Mouse (Mus musculus) heart, postnatal 25 days (tissue): ENCODE measurements around the gene Acss1. TPM values are rescaled to one million over a fixed set of nuclear protein-coding genes. Genes with fewer than 3 reads are reported as not detected.
A peak's percentile ranks its signal among the peaks of the same experiment; 100 is the strongest.

Experiments used
- DNase-seq: peaks from one replicate; pipeline ENCODE4 v3.0.0; 2022; ENCODE audit warnings: low spot score
- intact Hi-C: fragments of 180-260 bp; cut with DNase I; formaldehyde crosslinking; loops from one replicate; pipeline ENCODE4 v1.15.1; 2025
- total RNA-seq, 2 experiments: library from RNA; stranded (reverse); gene quantifications; 2 replicates each; pipeline ENCODE4 v1.2.3; 2021

Gene Acss1
- total RNA-seq, 2 experiments from 2014 or later = 217 to 247 TPM

- intact Hi-C loops = loop anchor here (5.0 kb wide), 1 partner anchor 120 kb away; the partner anchor contains the start of gene Pygb
- DNase-seq = no peak
Measured at GRCm38 (mm10) chr2:150667065-150667819, 1.1 kb downstream of the Acss1 start.

- no peak for DNase-seq
- intact Hi-C loops = loop anchor here (5.0 kb wide), 1 partner anchor 121 kb away; the partner anchor contains the start of gene Pygb
Measured at GRCm38 (mm10) chr2:150666723-150667064, 1.6 kb downstream of the Acss1 start.

GRCm38 (mm10) chr2:150665534-150666451 lies 2.5 kb downstream of the Acss1 start:
- DNase-seq = no peak
- intact Hi-C loops = loop anchor here (5.0 kb wide), 1 partner anchor 122 kb away; the partner anchor contains the start of gene Pygb

GRCm38 (mm10) chr2:150665006-150665405 lies 3.3 kb downstream of the Acss1 start:
- intact Hi-C loops = loop anchor here (5.0 kb wide), 1 partner anchor 122 kb away; the partner anchor contains the start of gene Pygb
- DNase-seq = no peak

- intact Hi-C loops = no loop called here
Measured at GRCm38 (mm10) chr2:150664152-150664920, 4.0 kb downstream of the Acss1 start.

GRCm38 (mm10) chr2:150663255-150663654 lies 5.0 kb downstream of the Acss1 start:
- DNase-seq = no peak
- intact Hi-C loops = no loop called here

More at GRCm38 (mm10) chr2:150664152-150664920, 4.0 kb downstream of the Acss1 start:
- DNase-seq = no peak

- intact Hi-C loops = no loop called here
- DNase-seq = no peak
Measured at GRCm38 (mm10) chr2:150662007-150662406, 6.3 kb downstream of the Acss1 start.

- DNase-seq = no peak
Measured at GRCm38 (mm10) chr2:150660668-150661451, 7.4 kb downstream of the Acss1 start.

GRCm38 (mm10) chr2:150660049-150660448 lies 8.3 kb downstream of the Acss1 start:
- intact Hi-C loops = no loop called here
- no peak for DNase-seq

More at GRCm38 (mm10) chr2:150660668-150661451, 7.4 kb downstream of the Acss1 start:
- intact Hi-C loops = no loop called here

GRCm38 (mm10) chr2:150656975-150657768 lies 11.1 kb downstream of the Acss1 start:
- no peak for DNase-seq

GRCm38 (mm10) chr2:150656112-150656511 lies 12.2 kb downstream of the Acss1 start:
- intact Hi-C loops = no loop called here
- DNase-seq = no peak

More at GRCm38 (mm10) chr2:150656975-150657768, 11.1 kb downstream of the Acss1 start:
- intact Hi-C loops = no loop called here

- intact Hi-C loops = no loop called here
- no peak for DNase-seq
Measured at GRCm38 (mm10) chr2:150655290-150655689, 13.0 kb downstream of the Acss1 start.

GRCm38 (mm10) chr2:150654814-150655213 lies 13.5 kb downstream of the Acss1 start:
- no peak for DNase-seq
- intact Hi-C loops = no loop called here

GRCm38 (mm10) chr2:150651366-150651765 lies 16.9 kb downstream of the Acss1 start:
- no peak for DNase-seq
- intact Hi-C loops = no loop called here

- DNase-seq = no peak
- intact Hi-C loops = no loop called here
Measured at GRCm38 (mm10) chr2:150650511-150651074, 17.7 kb downstream of the Acss1 start.

- DNase-seq = peak; percentile 10
- intact Hi-C loops = no loop called here
Measured at GRCm38 (mm10) chr2:150648300-150648895, 19.9 kb downstream of the Acss1 start.

GRCm38 (mm10) chr2:150647681-150648299 lies 20.5 kb downstream of the Acss1 start:
- no peak for DNase-seq
- intact Hi-C loops = no loop called here
